Mouse (Mus musculus) forebrain, embryonic 16.5 days (tissue): ENCODE measurements around the gene Ogn. TPM values are rescaled to one million over a fixed set of nuclear protein-coding genes. Genes with fewer than 3 reads are reported as not detected.

ENCODE experiments used
- ATAC-seq: fragments of 200-750 bp; cut with Nextera tagmentation; 2 replicates; pipeline ENCODE4 v1.8.0; 2017; ENCODE audit warnings: mild to moderate bottlenecking, moderate library complexity
- H3K27ac ChIP-seq: fragments of 300-500 bp; sonication (generic); 2 replicates; pipeline ENCODE4 v1.5.1; 2014; ENCODE audit warnings: low read length, control low read depth
- H3K27me3 ChIP-seq: fragments of 300-500 bp; sonication (generic); replicated peaks from 2 replicates; pipeline ENCODE4 v1.6.1; 2014; ENCODE audit warnings: low read length; ENCODE audit not compliant: control insufficient read depth, insufficient read depth
- H3K36me3 ChIP-seq: fragments of 300-500 bp; sonication (generic); 2 replicates; pipeline ENCODE4 v1.6.1; 2014; ENCODE audit not compliant: control insufficient read depth, insufficient read depth
- H3K4me1 ChIP-seq: fragments of 300-500 bp; sonication (generic); replicated peaks from 2 replicates; pipeline ENCODE4 v1.6.1; 2014; ENCODE audit warnings: low read length; ENCODE audit not compliant: control insufficient read depth, insufficient read depth
- H3K4me2 ChIP-seq: fragments of 300-500 bp; sonication (generic); 2 replicates; pipeline ENCODE4 v1.6.1; 2014; ENCODE audit warnings: mild to moderate bottlenecking, low read length, control low read depth
- H3K4me3 ChIP-seq: fragments of 300-500 bp; sonication (generic); replicated peaks from 2 replicates; pipeline ENCODE4 v1.5.1; 2014; ENCODE audit warnings: mild to moderate bottlenecking, low read length, control low read depth
- H3K9ac ChIP-seq: fragments of 300-500 bp; sonication (generic); replicated peaks from 2 replicates; pipeline ENCODE4 v1.6.1; 2014; ENCODE audit warnings: low read depth, low read length, control low read depth
- H3K9me3 ChIP-seq: fragments of 300-500 bp; sonication (generic); 2 replicates; pipeline ENCODE4 v1.6.1; 2016; ENCODE audit warnings: low read length; ENCODE audit not compliant: control insufficient read depth
- WGBS: fragments of 180-500 bp; shearing (Covaris S2); extraction: QIAGEN DNeasy Blood & Tissue Kit; methylation state at CpG from one replicate; pipeline ENCODE4 v1.1.7; 2014; 5-methylcytosine and 5-hydroxymethylcytosine counted together
- polyA plus RNA-seq: library from polyadenylated mRNA; unstranded; fragments of >200 nt; fragmentation: Nextera tagmentation; extraction: Ambion mirVana; gene quantifications from 2 replicates; pipeline ENCODE4 v1.2.1, GENCODE M21; 2015

Gene Ogn
- polyA plus RNA-seq, 1 experiment from 2014 or later, result 9.7 TPM

DNA sequence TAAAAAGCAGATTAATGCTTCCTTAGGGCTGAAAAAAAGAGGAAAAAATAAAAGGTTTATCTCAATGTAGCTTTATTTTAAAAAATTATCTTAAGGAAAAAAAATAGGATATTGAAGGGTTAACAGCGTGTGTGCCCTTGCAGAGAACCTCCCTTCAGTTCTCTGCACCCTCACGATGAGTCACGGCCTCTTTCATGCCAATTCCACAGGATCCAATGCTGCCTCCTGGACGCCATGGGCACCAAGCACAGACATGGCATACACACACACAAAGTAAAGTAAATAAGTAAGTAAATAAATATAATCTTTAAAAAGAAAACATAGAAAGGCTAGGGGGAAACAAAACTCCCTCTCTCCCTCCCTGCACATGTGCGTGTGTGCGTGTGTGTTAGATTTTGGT, 34.8 kb downstream of the Ogn start:
- Histone ChIP-seq H3K27ac (no peak overlapping the region), H3K9ac (no peak overlapping the region), H3K4me3 (no peak overlapping the region), H3K9me3 (no peaks in the 10 kb centered on the region), H3K4me2 (no peak overlapping the region), H3K27me3 (no peaks in the 10 kb centered on the region), H3K4me1 (no peaks in the 10 kb centered on the region), H3K36me3 (no peaks in the 10 kb centered on the region)
- 72% methylated on average over 6 of the region's 6 CpGs for WGBS
- ATAC-seq, result no peak

DNA sequence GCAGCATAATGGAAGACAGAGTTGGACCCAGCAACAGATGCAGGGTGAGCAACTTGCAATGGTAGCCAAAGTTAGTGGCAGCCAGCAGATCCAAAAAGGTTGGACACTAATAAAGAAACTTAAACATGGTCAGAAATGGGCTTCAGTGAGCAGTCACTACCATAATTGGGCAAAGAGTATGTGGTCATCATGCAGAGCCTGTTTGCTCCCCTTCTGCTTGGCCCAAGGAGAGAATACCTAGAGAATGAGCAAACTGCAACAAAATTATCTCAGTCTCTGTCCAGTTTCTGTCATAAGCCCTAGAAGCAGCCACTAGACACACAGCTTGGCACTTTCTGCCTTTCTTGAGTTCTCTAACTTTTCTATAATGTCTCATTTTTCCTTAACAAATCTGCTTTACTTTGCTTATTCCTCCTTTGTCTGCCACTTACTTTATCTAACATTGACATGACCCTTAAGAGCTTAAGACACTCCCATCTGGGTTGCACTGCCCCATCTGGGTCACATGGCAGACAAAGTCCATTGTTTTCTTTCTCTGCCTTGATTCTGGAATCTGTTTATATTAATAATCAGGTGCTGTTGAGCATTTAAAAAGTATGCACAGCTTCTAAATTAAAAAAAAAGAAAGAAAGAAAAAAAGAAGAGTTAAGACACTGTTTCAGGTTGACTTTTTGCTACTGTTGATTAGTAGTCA, 36.0 kb downstream of the Ogn start:
- Histone ChIP-seq H3K36me3 (no peaks in the 10 kb centered on the region), H3K4me1 (no peaks in the 10 kb centered on the region), H3K27ac (no peak overlapping the region), H3K9me3 (no peaks in the 10 kb centered on the region), H3K27me3 (no peaks in the 10 kb centered on the region), H3K4me3 (no peak overlapping the region), H3K9ac (no peak overlapping the region), H3K4me2 (no peak overlapping the region)
- ATAC-seq, result no peak

DNA sequence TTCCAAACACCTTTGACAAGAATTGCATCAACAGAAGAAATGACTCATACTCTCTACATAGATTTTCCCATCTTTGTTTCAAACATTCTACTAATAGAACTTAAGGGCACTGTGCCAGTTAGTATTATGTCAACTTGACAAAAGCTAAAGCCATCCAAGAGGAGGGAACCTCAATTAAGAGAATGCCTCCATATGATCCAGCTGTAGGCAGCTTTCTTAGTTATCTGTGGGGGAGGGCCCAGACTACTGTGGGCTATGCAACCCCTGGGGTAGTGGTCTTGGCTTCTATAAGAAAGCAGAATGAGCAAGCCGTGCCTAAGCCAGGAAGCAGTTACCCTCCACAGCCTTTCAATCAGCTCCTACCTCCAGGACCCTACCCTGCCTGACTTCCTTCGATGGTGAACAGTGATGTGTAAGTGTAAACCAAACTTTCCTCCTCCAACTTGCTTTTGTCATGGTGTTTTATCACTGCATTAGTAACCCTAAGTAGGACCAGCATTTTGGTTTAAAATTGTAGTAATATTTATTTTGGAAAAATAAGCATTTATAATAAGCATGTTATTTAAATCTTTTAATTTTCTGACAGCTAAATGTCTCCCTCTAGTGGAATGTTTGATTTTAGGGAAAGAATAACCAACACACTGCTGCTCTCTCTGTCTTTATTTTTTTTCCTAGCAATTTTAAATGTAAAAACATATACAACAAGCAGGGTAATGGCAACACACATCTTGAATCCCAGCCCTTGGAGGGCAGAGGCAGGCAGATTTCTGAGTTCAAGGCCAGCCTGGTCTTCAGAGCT, 37.1 kb downstream of the Ogn start:
- ATAC-seq, result no peak
- no peaks in the 10 kb centered on the region for H3K36me3 ChIP-seq
- H3K4me3 ChIP-seq, result no peak overlapping the region
- H3K27me3 ChIP-seq, result no peaks in the 10 kb centered on the region
- H3K27ac ChIP-seq, result no peak overlapping the region
- no peak overlapping the region for H3K9ac ChIP-seq
- no peaks in the 10 kb centered on the region for H3K9me3 ChIP-seq
- H3K4me2 ChIP-seq, result no peak overlapping the region
- H3K4me1 ChIP-seq, result no peaks in the 10 kb centered on the region
- 67% methylated on average over 2 of the region's 2 CpGs for WGBS

DNA sequence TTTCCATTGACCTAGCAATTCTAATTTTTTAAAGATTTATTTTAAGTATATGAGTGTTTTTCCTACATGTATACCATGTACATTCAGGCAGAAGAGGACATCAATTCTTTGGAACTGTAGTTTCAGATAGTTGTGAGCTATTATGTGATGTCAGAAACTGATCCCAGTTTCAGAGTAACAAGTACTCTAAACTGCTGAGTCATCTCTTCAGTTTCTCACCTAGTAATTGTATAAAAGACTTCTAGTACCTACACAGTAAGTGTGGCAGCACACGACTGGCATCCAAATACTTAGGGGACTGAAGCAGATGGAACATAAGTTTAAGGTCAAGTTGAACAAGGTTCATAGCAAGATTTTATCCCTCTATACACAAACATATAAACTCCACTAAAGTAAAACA, 38.2 kb downstream of the Ogn start:
- no peaks in the 10 kb centered on the region for H3K36me3 ChIP-seq
- H3K9me3 ChIP-seq, result no peaks in the 10 kb centered on the region
- no peaks in the 10 kb centered on the region for H3K4me1 ChIP-seq
- H3K27me3 ChIP-seq, result no peaks in the 10 kb centered on the region
- no peak for ATAC-seq
- H3K27ac ChIP-seq, result no peak overlapping the region
- H3K9ac ChIP-seq, result no peak overlapping the region
- H3K4me2 ChIP-seq, result no peak overlapping the region
- WGBS, result 84% methylated on average over 1 of the region's 1 CpGs
- no peak overlapping the region for H3K4me3 ChIP-seq

DNA sequence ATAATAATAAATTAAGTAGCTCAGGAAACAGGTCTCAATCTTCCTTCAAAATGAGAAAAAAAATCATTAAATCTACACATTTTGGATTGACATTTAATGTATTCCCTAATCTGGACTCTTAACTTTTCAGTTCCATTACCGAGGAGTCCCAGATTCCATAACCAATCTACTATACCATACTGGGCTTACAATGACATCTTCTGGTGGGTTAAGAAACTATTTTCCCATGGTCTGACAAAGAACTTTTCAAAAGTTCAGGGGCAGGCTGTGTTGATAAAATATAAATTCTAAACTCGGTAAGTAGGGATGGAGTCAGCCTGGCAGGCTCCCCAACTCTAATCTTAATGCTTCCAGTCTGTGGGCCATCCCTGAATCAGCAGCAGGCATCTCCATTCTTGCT, 43.3 kb downstream of the Ogn start:
- Histone ChIP-seq H3K9me3 (no peaks in the 10 kb centered on the region), H3K27me3 (no peaks in the 10 kb centered on the region), H3K27ac (no peak overlapping the region), H3K9ac (no peak overlapping the region), H3K36me3 (no peaks in the 10 kb centered on the region), H3K4me3 (no peak overlapping the region), H3K4me2 (no peak overlapping the region), H3K4me1 (peaks cover 14% of the 10 kb centered on the region)
- 20% methylated on average over 2 of the region's 2 CpGs for WGBS
- ATAC-seq, result no peak

DNA sequence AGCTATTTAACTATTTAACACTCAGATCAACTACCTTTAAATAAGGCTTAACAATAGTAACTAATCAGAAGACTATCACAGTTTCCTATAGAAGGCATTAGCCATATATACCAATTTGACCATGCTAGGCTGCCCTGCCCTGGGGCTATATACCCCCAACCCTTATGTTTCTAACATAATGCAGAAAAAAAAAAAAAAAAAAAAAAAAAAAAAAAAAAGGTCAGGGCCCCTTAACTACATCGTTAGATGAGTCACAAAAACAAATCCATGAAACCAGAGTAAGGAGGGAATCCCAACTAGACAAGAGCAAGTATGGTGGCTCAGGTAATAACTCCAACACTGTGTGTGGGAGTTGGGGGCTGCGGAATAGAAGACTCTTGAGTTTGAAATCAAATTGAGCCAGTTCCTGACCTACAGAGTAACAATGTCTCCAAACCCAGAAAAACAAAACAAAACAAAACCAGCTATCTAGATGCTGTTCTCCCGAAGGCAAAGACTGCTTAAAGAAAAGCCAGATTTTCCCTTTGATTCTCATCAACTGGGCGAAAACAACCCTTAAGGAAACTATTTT, 44.0 kb downstream of the Ogn start:
- Histone ChIP-seq H3K9me3 (no peaks in the 10 kb centered on the region), H3K4me1 (peaks cover 14% of the 10 kb centered on the region), H3K4me2 (peak overlapping the region; percentile 65), H3K9ac (peak overlapping the region; percentile 52; the same call in 1 of the 2 replicates), H3K27me3 (no peaks in the 10 kb centered on the region), H3K4me3 (peak overlapping the region; percentile 85), H3K36me3 (no peaks in the 10 kb centered on the region), H3K27ac (no peak overlapping the region)
- ATAC-seq, result no peak
- 2% methylated on average over 4 of the region's 4 CpGs for WGBS

DNA sequence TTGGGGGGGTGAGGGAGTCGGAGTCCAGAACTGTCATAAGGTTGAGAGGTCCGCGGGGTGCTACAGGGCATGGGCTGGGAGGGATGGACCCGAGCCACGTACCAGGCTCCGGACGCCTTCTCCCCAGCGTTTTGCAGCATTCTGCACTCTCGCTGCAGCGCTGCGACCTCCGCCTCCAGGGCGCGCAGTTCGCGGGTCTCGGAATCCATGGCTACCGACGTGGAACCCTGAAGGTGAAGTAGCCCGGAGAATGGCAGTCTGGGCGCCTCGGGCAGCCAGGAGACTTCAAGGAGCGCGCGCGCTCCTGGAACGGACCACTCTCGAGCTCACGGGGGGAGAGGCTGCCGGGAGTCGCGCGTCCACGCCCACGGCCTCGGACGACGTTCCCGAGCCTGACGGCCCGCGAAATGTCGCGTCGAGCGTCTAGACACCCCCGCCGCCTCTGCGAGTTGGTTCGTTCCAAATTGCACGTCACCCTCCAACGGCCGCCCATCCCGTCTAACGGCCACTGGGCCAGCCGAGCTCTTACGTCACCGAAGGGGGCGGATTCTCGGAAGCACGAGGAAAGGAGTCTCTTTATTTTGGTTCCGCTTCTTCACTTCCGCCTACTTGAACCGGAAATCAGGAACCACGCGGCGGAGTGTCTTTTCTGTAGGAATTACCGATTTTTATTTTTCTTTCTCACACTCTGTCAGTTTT, 44.8 kb downstream of the Ogn start, which contains the start of the genes Cenpp and Nol8:
Gene Cenpp, minus strand, starts transcription at position 305 of the 699 bp plus-strand sequence.
Gene Nol8, plus strand, starts transcription at position 598 of the 699 bp plus-strand sequence.
- Histone ChIP-seq H3K4me3 (peak within 1 kb of the TSS; percentile 85), H3K4me2 (peak within 1 kb of the TSS; percentile 90), H3K4me1 (peaks cover 14% of the 10 kb centered on the region), H3K36me3 (0 out of 2 replicates have a peak, but pooled peaks cover 3% of the 10 kb centered on the region), H3K27ac (0 out of 2 replicates have a peak within 1 kb of the TSS, but pooled peaks have one; percentile 4), H3K9me3 (no peaks in the 10 kb centered on the region), H3K27me3 (no peaks in the 10 kb centered on the region), H3K9ac (peak within 1 kb of the TSS; percentile 65)
- peak; percentile 99 for ATAC-seq
- WGBS, result under 1% methylated on average over 68 of the region's 68 CpGs

DNA sequence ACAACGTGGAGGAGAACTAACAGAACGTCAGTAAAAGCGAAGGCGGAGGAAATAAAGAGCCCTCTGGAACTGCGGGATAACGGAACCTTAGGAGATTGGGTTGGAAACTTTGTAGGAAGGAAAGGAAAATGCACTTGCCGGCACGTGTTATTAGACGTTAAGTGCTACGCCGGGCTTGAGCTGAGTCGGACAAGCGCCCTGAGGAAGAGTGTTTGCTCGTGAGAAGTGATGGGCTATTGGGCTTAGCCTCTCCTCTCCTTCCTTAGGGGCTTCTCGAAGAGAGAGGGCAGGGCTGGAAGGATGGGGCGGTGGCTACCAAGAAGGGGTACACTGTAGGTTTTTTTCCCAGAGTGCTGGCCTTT, 45.3 kb downstream of the Ogn start:
- under 1% methylated on average over 16 of the region's 16 CpGs for WGBS
- Histone ChIP-seq H3K27ac (0 out of 2 replicates have a peak overlapping the region, but pooled peaks have one; percentile 4), H3K36me3 (0 out of 2 replicates have a peak, but pooled peaks cover 3% of the 10 kb centered on the region), H3K27me3 (no peaks in the 10 kb centered on the region), H3K9me3 (no peaks in the 10 kb centered on the region), H3K4me1 (peaks cover 14% of the 10 kb centered on the region), H3K4me2 (peak overlapping the region; percentile 90), H3K9ac (peak overlapping the region; percentile 65), H3K4me3 (peak overlapping the region; percentile 85)
- peak; percentile 80 for ATAC-seq
